Mouse (Mus musculus) liver, embryonic 14.5 days (tissue): ENCODE results near the gene Sh3bp2. TPM values are rescaled to one million over a fixed set of nuclear protein-coding genes. Genes with fewer than 3 reads are reported as not detected.

ENCODE experiments used
- ATAC-seq: fragments of 200-750 bp; cut with Nextera tagmentation; 2 replicates; pipeline ENCODE4 v1.8.0; 2017; ENCODE audit warnings: moderate number of reproducible peaks, mild to moderate bottlenecking, moderate library complexity; ENCODE audit not compliant: insufficient read depth
- DNase-seq, 3 experiments: peaks; one replicate each; pipeline ENCODE4 v3.0.0-alpha.2; 2012 to 2013; ENCODE audit warnings: low read depth in 3 of 3, low spot score in 3 of 3
- H3K27ac ChIP-seq: fragments of 300-500 bp; sonication (generic); 2 replicates; pipeline ENCODE4 v1.5.1; 2014; ENCODE audit warnings: moderate library complexity, mild to moderate bottlenecking, control low read depth, inconsistent platforms
- H3K27me3 ChIP-seq: fragments of 300-500 bp; sonication (generic); 2 replicates; pipeline ENCODE4 v1.6.1; 2014; ENCODE audit warnings: mild to moderate bottlenecking, low read length, moderate library complexity; ENCODE audit not compliant: control insufficient read depth, insufficient read depth
- H3K36me3 ChIP-seq: fragments of 300-500 bp; sonication (generic); replicated peaks from 2 replicates; pipeline ENCODE4 v1.6.1; 2014; ENCODE audit warnings: low read depth; ENCODE audit not compliant: control insufficient read depth, insufficient read depth
- H3K4me1 ChIP-seq, 2 experiments: fragments of 200-500 bp in 1 of 2; fragments of 300-500 bp in 1 of 2; sonication (generic) in 1 of 2; replicated peaks; 2 replicates each; pipeline ENCODE4 v1.6.1; 2012 to 2014; ENCODE audit warnings: antibody characterized with exemption in 1 of 2, inconsistent platforms in 1 of 2, low read length in 1 of 2; ENCODE audit not compliant: control insufficient read depth in 2 of 2, insufficient read depth in 2 of 2
- H3K4me2 ChIP-seq: fragments of 300-500 bp; sonication (generic); 2 replicates; pipeline ENCODE4 v1.6.1; 2014; ENCODE audit warnings: low read depth, mild to moderate bottlenecking, control low read depth, moderate library complexity
- H3K4me3 ChIP-seq, 2 experiments: fragments of 200-500 bp in 1 of 2; fragments of 300-500 bp in 1 of 2; sonication (generic) in 1 of 2; 2 replicates each; pipeline ENCODE4 v1.5.1; 2012 to 2014; ENCODE audit warnings: low read depth in 2 of 2, low read length in 2 of 2, mild to moderate bottlenecking in 2 of 2, control low read depth in 1 of 2, inconsistent platforms in 1 of 2, moderate library complexity in 1 of 2; ENCODE audit not compliant: insufficient read depth in 1 of 2
- H3K9ac ChIP-seq: fragments of 300-500 bp; sonication (generic); replicated peaks from 2 replicates; pipeline ENCODE4 v1.6.1; 2014; ENCODE audit warnings: mild to moderate bottlenecking, control low read depth, moderate library complexity
- H3K9me3 ChIP-seq: fragments of 300-500 bp; sonication (generic); 2 replicates; pipeline ENCODE4 v1.6.1; 2016; ENCODE audit warnings: low read length, mixed read lengths; ENCODE audit not compliant: control insufficient read depth
- CTCF ChIP-seq: IDR thresholded peaks from 2 replicates; pipeline ENCODE4 v1.5.1; 2016; ENCODE audit warnings: antibody characterized with exemption, low read depth, control low read depth
- EP300 ChIP-seq: IDR thresholded peaks from 2 replicates; pipeline ENCODE4 v1.6.1; 2016; ENCODE audit warnings: antibody characterized with exemption, low read depth
- WGBS: fragments of 180-500 bp; shearing (Covaris S2); extraction: QIAGEN DNeasy Blood & Tissue Kit; methylation state at CpG from one replicate; pipeline ENCODE4 v1.1.7; 2014; ENCODE audit not compliant: insufficient replicate concordance; 5-methylcytosine and 5-hydroxymethylcytosine counted together
- polyA plus RNA-seq, 2 experiments: library from polyadenylated mRNA; depleted of rRNA in 1 of 2; stranded (reverse) in 1 of 2; unstranded in 1 of 2; fragments of >200 nt; fragmentation: Nextera tagmentation in 1 of 2; extraction: Ambion mirVana in 1 of 2; gene quantifications; 2 replicates each; pipeline versions ENCODE4 v1.2.1 to v1.2.3; 2012 to 2014

The Sh3bp2 gene
- polyA plus RNA-seq, 2 experiments: 4.9 to 5.2 TPM

GRCm38 (mm10) chr5:34573268-34574221 lies 47.9 kb downstream of the Sh3bp2 start, which contains the start of gene Add1:
Gene Add1, plus strand, starts transcription at chr5:34573664.
- ATAC-seq (peak; percentile 95), DNase-seq (peak; percentile 93 to 97 (median 94))
- under 1% methylated on average over 80 of the region's 84 CpGs for WGBS
- Histone ChIP-seq H3K9me3 (no peaks in the 10 kb centered on the region), H3K9ac (peak within 1 kb of the TSS; percentile 97), H3K4me2 (peak within 1 kb of the TSS; percentile 88), H3K36me3 (peaks cover 12% of the 10 kb centered on the region), H3K27me3 (no peaks in the 10 kb centered on the region), H3K27ac (peak within 1 kb of the TSS; percentile 99), H3K4me1 (peaks cover 48 to 49% of the 10 kb centered on the region in 2 experiments), H3K4me3 (peak within 1 kb of the TSS; percentile 89 to 93)
- TF ChIP-seq CTCF (peak; percentile 5; the same call in 1 of the 2 replicates), EP300 (peak; percentile 78)

- DNase-seq: no peak
These were observed 49.1 kb downstream of the Sh3bp2 start for GRCm38 (mm10) chr5:34574721-34575120.

DNA sequence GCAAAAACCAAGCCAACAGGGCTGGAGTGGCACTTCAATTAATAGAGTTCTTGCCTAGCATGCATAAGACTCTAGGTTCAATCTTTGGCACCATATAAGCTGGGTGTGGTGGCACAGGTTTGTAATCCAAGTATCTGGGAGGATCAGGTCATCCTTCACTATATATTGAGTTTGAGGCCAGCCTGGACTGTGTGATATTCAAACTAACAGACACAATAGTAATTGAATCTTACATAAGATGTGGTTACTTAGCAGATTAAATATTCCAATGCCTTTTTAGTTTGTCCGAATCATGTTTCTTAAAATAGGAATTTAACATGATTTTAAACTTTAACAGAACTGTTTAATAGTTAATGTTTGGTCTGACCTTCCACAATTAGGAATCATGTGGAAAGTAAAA lies 50.6 kb downstream of the Sh3bp2 start:
- H3K9ac ChIP-seq: no peak overlapping the region
- H3K4me3 ChIP-seq: peak overlapping the region in 1 of 2 experiments; percentile 89; a peak in 2 of 4 replicates
- H3K27ac ChIP-seq: no peak overlapping the region

More at GRCm38 (mm10) chr5:34574721-34575120, 49.1 kb downstream of the Sh3bp2 start:
- no peaks in the 10 kb centered on the region for H3K9me3 ChIP-seq
- H3K27ac ChIP-seq: peak overlapping the region; percentile 99
- H3K9ac ChIP-seq: peak overlapping the region; percentile 97
- no peak for ATAC-seq
- TF ChIP-seq EP300 (no peak), CTCF (no peak)
- H3K4me3 ChIP-seq: peak overlapping the region; percentile 78 to 89
- H3K4me2 ChIP-seq: peak overlapping the region; percentile 82
- peaks cover 16% of the 10 kb centered on the region for H3K36me3 ChIP-seq
- no peaks in the 10 kb centered on the region for H3K27me3 ChIP-seq
- H3K4me1 ChIP-seq: peaks cover 56 to 57% of the 10 kb centered on the region in 2 experiments
- 10% methylated on average over 10 of the region's 10 CpGs for WGBS

DNA sequence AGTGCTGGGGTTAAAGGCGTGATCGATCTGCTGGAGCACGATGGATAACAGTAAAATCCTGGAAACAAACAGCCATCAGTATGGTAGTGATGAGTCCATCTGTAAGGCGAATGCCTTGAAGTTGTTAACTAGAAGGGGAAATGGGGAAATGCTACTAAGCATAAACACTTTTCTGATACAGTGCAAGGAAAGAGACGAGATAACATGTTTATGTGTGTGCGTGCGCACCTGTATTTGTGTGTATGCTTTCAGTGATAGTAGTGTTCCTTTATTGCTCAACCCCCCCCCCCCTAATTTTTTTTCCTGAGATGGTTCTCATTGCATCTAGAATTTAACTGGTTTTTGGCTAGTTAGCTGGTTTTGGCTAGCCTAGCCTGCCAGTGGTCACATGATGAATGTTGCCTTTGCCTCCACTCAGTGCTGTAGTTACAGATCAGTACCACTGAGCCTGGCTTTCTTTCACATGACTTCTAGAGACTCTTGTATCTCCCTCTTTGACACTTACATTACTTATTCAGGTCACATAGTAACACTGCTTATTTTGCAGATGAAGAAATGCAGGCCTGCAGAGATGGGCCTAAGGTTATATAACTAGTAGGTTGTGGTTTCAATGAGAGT lies 52.5 kb downstream of the Sh3bp2 start:
- ATAC-seq (no peak), DNase-seq (no peak)
- peaks cover 16% of the 10 kb centered on the region for H3K36me3 ChIP-seq
- peak overlapping the region; percentile 29 for H3K4me2 ChIP-seq
- TF ChIP-seq CTCF (no peak), EP300 (no peak)
- no peaks in the 10 kb centered on the region for H3K27me3 ChIP-seq
- no peaks in the 10 kb centered on the region for H3K9me3 ChIP-seq
- peak overlapping the region; percentile 47 for H3K9ac ChIP-seq
- no peak overlapping the region for H3K4me3 ChIP-seq
- WGBS: 80% methylated on average over 7 of the region's 7 CpGs
- peaks cover 53 to 54% of the 10 kb centered on the region in 2 experiments for H3K4me1 ChIP-seq
- peak overlapping the region; percentile 63 for H3K27ac ChIP-seq

More for the DNA sequence above, 50.6 kb downstream of the Sh3bp2 start:
- peak overlapping the region; percentile 82 for H3K4me2 ChIP-seq
- H3K4me1 ChIP-seq: peaks cover 51 to 52% of the 10 kb centered on the region in 2 experiments
- no peaks in the 10 kb centered on the region for H3K27me3 ChIP-seq
- no peak for TF ChIP-seq EP300
- TF ChIP-seq CTCF: no peak
- DNase-seq: no peak
- WGBS: 86% methylated on average over 1 of the region's 1 CpGs
- no peaks in the 10 kb centered on the region for H3K9me3 ChIP-seq
- peaks cover 16% of the 10 kb centered on the region for H3K36me3 ChIP-seq
- ATAC-seq: no peak

GRCm38 (mm10) chr5:34579377-34579776 lies 53.7 kb downstream of the Sh3bp2 start:
- Histone ChIP-seq H3K4me1 (peaks cover 58 to 65% of the 10 kb centered on the region in 2 experiments), H3K4me3 (no peak overlapping the region), H3K36me3 (peaks cover 16% of the 10 kb centered on the region), H3K9me3 (no peaks in the 10 kb centered on the region), H3K27me3 (no peaks in the 10 kb centered on the region), H3K4me2 (peak overlapping the region; percentile 8; the same call in 1 of the 2 replicates), H3K27ac (peak overlapping the region; percentile 68), H3K9ac (no peak overlapping the region)
- TF ChIP-seq EP300 (peak; percentile 65), CTCF (no peak)
- ATAC-seq (peak; percentile 8; the same call in 1 of the 2 replicates), DNase-seq (peak; percentile 40 to 57 (median 48))
- WGBS: 5% methylated on average over 3 of the region's 3 CpGs
